11 mouse cellular contexts compared by ENCODE assay signal in the genomic region with DNA sequence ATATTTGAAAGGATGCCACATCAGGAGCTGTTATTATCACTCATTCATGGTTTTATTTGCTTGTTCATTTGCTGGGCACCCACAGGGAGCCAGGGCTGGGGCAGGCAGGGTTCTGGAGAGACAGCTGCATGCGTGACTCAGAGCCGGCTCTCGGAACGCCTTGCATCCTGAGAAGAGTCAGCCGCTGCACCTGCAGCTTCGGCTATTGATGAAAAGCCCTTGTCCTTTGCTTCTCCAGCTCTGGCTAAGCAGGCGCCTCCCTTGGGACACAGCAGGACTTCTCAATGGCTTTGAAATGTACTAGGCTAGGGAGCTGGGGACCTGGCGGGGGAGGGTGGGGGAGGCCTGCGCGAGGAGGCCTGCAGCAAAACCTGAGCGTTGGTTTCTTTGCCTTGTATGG. TPM values are rescaled to one million over a fixed set of nuclear protein-coding genes. Genes with fewer than 3 reads are reported as not detected.
DNase-seq lines count a peak whose midpoint lies in the region; ATAC-seq lines count a peak whose summit lies in the region.
"Had no signal": no experiment of that assay in that cellular context is flagged by ENCODE, and none has a peak within 500 bp of the region (broad histone marks: within the 10 kb centered on the region; RNA-seq: fewer than 3 reads in every experiment).

No protein-coding gene starts in this region.

- H3K4me1 ChIP-seq in heart, embryonic 10.5 days, result peaks cover 70% of the 10 kb centered on the region
- H3K4me1 ChIP-seq in forebrain, embryonic 14.5 days (ENCODE audit: control insufficient read depth, insufficient read depth, low read length), result peaks cover 15% of the 10 kb centered on the region
- H3K4me1 ChIP-seq in midbrain, embryonic 12.5 days, result peaks cover 36% of the 10 kb centered on the region

- no peaks in the 10 kb centered on the region for H3K27me3 ChIP-seq in heart, embryonic 10.5 days (ENCODE audit: insufficient read depth, poor library complexity, severe bottlenecking)
- no peaks in the 10 kb centered on the region for H3K27me3 ChIP-seq in forebrain, embryonic 14.5 days (replicated peaks; ENCODE audit: control insufficient read depth, insufficient read depth, low read length)
- peaks cover 8% of the 10 kb centered on the region for H3K27me3 ChIP-seq in midbrain, embryonic 12.5 days

- H3K4me3 ChIP-seq in heart, embryonic 10.5 days, result no peak overlapping the region
- no peak overlapping the region for H3K4me3 ChIP-seq in forebrain, embryonic 14.5 days (ENCODE audit: low read depth, low read length)
- no peak overlapping the region for H3K4me3 ChIP-seq in midbrain, embryonic 12.5 days
- H3K4me3 ChIP-seq: layer of hippocampus, adult 2 months had no signal

- peak overlapping the region; percentile 30 for H3K27ac ChIP-seq in heart, embryonic 10.5 days
- peak overlapping the region; percentile 66 for H3K27ac ChIP-seq in forebrain, embryonic 14.5 days (ENCODE audit: low read depth, low read length)
- H3K27ac ChIP-seq in midbrain, embryonic 12.5 days (replicated peaks), result no peak overlapping the region; the same call in 1 of the 2 replicates
- H3K27ac ChIP-seq: layer of hippocampus, adult 2 months; macrophage had no signal

- H3K9me3 ChIP-seq in heart, embryonic 10.5 days, result no peaks in the 10 kb centered on the region
- no peaks in the 10 kb centered on the region for H3K9me3 ChIP-seq in forebrain, embryonic 14.5 days (replicated peaks; ENCODE audit: control insufficient read depth, low read length)
- H3K9me3 ChIP-seq in midbrain, embryonic 12.5 days, result no peaks in the 10 kb centered on the region

- no peak for DNase-seq in heart, embryonic 10.5 days (ENCODE audit: low spot score)
- no peak for DNase-seq in heart, postnatal 25 days (ENCODE audit: low spot score)
- DNase-seq in ES-CJ7 (ENCODE audit: low read depth, low spot score), result peak; percentile 71
- DNase-seq in forebrain, embryonic 14.5 days (ENCODE audit: low spot score), result peak; percentile 55
- no peak for DNase-seq in layer of hippocampus, postnatal 10 days (ENCODE audit: low spot score in 2 of 2)
- no peak for DNase-seq in cerebellum, postnatal 36 days
- no peak for DNase-seq in kidney, adult 9 months
- DNase-seq: gastrocnemius, postnatal 10 days had no signal

- ATAC-seq in forebrain, embryonic 14.5 days, result peak; percentile 60; the same call in 1 of the 2 replicates
- peak; percentile 57 for ATAC-seq in midbrain, embryonic 12.5 days (ENCODE audit: low FRiP score, low read depth)

- no peaks in the 10 kb centered on the region for H3K36me3 ChIP-seq in heart, embryonic 10.5 days
- H3K36me3 ChIP-seq in forebrain, embryonic 14.5 days (ENCODE audit: control insufficient read depth, insufficient read depth, low read length), result no peaks in the 10 kb centered on the region
- no peaks in the 10 kb centered on the region for H3K36me3 ChIP-seq in midbrain, embryonic 12.5 days

- H3K9ac ChIP-seq in forebrain, embryonic 14.5 days (ENCODE audit: low read length), result peak overlapping the region; percentile 37; the same call in 1 of the 2 replicates
- H3K9ac ChIP-seq in midbrain, embryonic 12.5 days (replicated peaks), result no peak overlapping the region; the same call in 1 of the 2 replicates

- no peak overlapping the region for H3K4me2 ChIP-seq in forebrain, embryonic 14.5 days (ENCODE audit: low read length)
- peak overlapping the region; percentile 18 for H3K4me2 ChIP-seq in midbrain, embryonic 12.5 days (replicated peaks)

- 19% methylated on average over 11 of the region's 11 CpGs for WGBS in heart, embryonic 10.5 days
- WGBS in forebrain, embryonic 14.5 days, result 8% methylated on average over 11 of the region's 11 CpGs
- 7% methylated on average over 11 of the region's 11 CpGs for WGBS in midbrain, embryonic 12.5 days

- intact Hi-C loops in heart, postnatal 25 days (cut with DNase I), result no loop called here

RNA-seq across cellular contexts. Expression of a gene that starts 23.8 kb away (rescaled TPM):
- polyA plus RNA-seq in heart, embryonic 10.5 days (2016; fragmentation: Nextera tagmentation; extraction: Ambion mirVana), result 13.1 and 17.9 TPM in 2 replicates
- total RNA-seq in heart, postnatal 25 days (2021), result 10 to 100 TPM; 17.2 to 26.4 TPM
- polyA plus RNA-seq in forebrain, embryonic 14.5 days (2014; fragmentation: Nextera tagmentation; extraction: Ambion mirVana), result 6.0 and 6.5 TPM in 2 replicates
- polyA plus RNA-seq in midbrain, embryonic 12.5 days (2016; fragmentation: Nextera tagmentation; extraction: Ambion mirVana), result 13.4 and 14.1 TPM in 2 replicates
- total RNA-seq in layer of hippocampus, postnatal 10 days (2021), result 100 to 1,000 TPM; 150 to 192 TPM

Comparison
In these comparisons a context has a peak if more than half of its experiments do, and no peak if none do; other contexts are left out.
1. DNase-seq: peak in ES-CJ7 (single experiment) and forebrain, embryonic 14.5 days (single experiment); none in heart, embryonic 10.5 days (single experiment), heart, postnatal 25 days (single experiment), layer of hippocampus, postnatal 10 days (0 of 2), cerebellum, postnatal 36 days (0 of 2) and kidney, adult 9 months (single experiment).